Mouse (Mus musculus): Measurements from ENCODE around the gene Pabpn1l.

DNA sequence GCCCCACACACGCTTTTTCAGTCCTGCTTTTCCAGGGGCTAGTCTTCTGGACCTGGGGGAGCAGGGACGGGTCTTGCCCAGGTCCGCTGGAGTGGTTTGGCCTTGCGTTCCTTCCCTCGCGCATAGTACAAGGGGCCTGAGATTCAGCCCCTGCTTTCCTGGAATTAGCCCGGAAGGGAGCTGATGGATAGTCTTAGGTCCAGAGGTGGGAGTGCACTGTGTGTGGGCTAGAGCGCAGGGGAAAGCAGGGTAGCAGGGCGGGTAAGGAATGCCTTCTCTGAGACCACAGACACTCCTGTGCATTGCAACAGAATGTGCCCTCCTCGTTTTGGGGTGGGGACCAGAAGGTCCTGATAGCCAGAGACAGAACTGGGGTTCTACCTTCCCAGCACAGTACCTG, 45.4 kb downstream of the Pabpn1l start:
- no peak for TF ChIP-seq CTCF (IDR thresholded peaks at IDR 0.05; ENCODE audit: borderline replicate concordance, insufficient read depth, low read length)
- TF ChIP-seq POLR2A (IDR thresholded peaks at IDR 0.05; ENCODE audit: low read depth, low read length): no peak
